Mouse (Mus musculus) kidney, adult 11 months (tissue): ENCODE measurements around the gene Fam171a2.
"Not testable (repeated sequence)": the region's sequence is repeated elsewhere in the genome, so short reads cannot be mapped to it uniquely, and the experiment has no call there.

Experiments
- DNase-seq: peaks from one replicate; pipeline ENCODE4 v3.0.0; 2022

The Fam171a2 gene

GRCm38 (mm10) chr11:102433866-102434265, 13.6 kb downstream of the Fam171a2 start:
- DNase-seq = no peak

DNA sequence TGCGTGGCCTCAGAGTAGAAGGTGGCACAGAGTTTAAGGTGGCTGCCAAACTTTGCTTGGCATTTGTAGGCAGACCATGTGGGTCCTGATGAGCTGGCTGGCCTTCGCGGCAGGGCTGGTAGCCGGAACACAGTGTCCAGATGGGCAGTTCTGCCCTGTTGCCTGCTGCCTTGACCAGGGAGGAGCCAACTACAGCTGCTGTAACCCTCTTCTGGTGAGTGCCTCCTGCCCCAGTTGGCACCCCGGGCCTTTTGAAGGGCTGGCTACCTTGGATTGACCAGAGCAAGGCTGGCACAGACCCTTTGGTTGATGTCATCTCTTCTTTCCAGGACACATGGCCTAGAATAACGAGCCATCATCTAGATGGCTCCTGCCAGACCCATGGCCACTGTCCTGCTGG, 14.6 kb downstream of the Fam171a2 start:
- peak; percentile 78 for DNase-seq

DNA sequence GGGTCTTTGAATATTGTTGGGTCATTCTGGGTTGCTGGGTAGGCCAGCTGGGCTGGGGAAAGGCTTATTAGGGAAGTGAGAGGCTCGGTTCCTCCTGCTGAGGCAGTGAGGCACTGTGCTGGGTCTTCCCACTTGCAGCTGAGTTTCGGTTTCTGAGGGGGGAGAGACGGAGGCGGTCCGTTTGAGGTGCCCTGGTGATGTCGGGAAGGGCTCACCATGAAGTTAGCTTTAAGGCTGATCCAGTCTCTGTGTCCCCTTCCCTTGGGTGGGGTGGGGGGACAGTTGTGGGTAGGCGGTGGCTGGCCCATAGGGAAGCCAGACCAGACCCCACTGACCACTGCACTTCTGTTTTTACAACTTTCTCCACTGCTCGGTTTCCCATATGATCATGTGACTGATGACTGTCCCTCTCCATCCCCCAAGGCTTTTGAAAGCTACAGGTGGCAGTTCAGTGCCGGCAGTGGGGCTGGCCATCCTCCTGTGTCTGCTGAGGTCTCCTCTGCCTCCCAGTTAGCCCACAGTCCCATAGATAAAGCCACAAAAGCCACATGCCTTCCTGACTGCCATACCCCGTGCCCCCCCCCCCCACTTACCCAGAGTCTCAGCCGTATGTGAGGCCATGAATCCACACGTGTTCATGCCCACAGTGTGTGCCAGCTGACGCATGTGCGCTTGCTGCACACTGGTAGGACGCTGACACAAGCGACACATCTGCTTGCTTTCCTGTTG, 15.2 kb downstream of the Fam171a2 start:
- DNase-seq = no peak

GRCm38 (mm10) chr11:102431728-102432114, 15.8 kb downstream of the Fam171a2 start:
- DNase-seq = no peak

GRCm38 (mm10) chr11:102431018-102431645, 16.4 kb downstream of the Fam171a2 start:
- DNase-seq = peak; percentile 77

GRCm38 (mm10) chr11:102430121-102431017, 17.1 kb downstream of the Fam171a2 start, which contains the start of gene Grn:
Grn (plus strand) TSS chr11:102430315.
- DNase-seq = peak; percentile 97

GRCm38 (mm10) chr11:102429551-102429950, 17.9 kb downstream of the Fam171a2 start:
- no peak for DNase-seq

GRCm38 (mm10) chr11:102428981-102429540, 18.4 kb downstream of the Fam171a2 start:
- DNase-seq = no peak

GRCm38 (mm10) chr11:102425555-102426316, 21.7 kb downstream of the Fam171a2 start:
- no peak for DNase-seq

- no peak for DNase-seq
These were observed 22.8 kb downstream of the Fam171a2 start for GRCm38 (mm10) chr11:102424666-102425065.

DNA sequence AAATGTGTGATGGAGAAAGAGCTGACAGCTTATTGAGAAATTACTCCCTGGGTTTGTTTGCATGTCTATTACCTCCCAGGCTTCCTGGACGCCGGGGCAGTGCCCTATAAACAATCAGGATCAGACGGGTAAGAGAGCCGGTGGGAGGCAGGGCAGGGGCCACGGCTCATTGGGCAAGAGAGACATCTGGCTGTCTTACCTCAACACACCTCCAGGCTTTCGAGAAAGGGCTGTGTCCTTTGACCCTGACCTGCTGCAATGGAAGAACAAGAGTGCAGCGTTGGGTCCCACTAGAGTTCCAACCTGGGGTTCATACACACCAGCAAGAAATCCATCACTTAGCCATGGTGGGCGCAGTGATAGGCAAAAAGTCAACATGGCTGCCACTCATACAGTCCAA, 25.9 kb downstream of the Fam171a2 start:
- DNase-seq = no peak

- DNase-seq = no peak
These were observed 28.6 kb downstream of the Fam171a2 start for GRCm38 (mm10) chr11:102418887-102419286.

DNA sequence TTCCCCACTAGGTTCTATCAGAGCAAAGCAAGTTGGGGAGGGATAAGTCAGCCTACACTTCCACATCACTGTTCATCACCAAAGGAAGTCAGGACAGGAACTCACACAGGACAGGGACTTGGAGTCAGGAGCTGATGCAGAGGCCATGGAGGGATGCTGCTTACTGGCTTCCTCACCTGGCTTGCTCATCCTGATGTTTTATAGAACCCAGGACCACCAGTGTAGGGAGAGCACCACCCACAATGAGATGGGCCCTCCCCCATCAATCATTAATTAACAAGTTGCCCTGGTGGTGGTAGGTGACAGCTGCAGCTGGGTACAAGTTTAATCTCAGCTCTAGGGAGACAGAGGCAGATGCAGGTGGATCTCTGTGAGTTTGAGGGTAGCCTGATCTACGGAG, 30.3 kb downstream of the Fam171a2 start:
- DNase-seq = no peak

- no peak for DNase-seq
These were observed 32.3 kb downstream of the Fam171a2 start for GRCm38 (mm10) chr11:102415034-102415802.

GRCm38 (mm10) chr11:102413059-102413458, 34.4 kb downstream of the Fam171a2 start:
- DNase-seq = no peak

GRCm38 (mm10) chr11:102411704-102412103, 35.8 kb downstream of the Fam171a2 start:
- peak; percentile 91 for DNase-seq

DNA sequence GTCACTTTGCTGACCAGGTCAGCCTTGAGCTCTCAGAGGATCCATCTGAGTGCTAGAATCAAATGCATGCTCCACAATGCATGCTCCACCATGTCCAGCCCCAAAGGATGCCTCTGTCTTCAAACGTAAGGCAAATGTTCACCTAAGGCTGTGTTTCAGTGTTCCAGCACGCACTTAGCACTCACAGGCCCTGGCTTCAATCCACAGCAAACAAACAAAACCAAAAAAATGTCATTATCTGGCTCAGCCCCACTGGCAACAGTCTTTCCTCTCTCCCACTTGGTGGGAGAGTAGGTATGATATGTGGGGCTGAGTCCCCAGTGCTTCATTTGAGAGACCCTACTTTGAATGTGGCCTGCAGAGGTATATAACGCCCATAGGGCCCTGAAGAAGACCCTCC, 36.4 kb downstream of the Fam171a2 start:
- no peak for DNase-seq

- not testable (repeated sequence) for DNase-seq
These were observed 37.1 kb downstream of the Fam171a2 start for GRCm38 (mm10) chr11:102410345-102410744.

DNA sequence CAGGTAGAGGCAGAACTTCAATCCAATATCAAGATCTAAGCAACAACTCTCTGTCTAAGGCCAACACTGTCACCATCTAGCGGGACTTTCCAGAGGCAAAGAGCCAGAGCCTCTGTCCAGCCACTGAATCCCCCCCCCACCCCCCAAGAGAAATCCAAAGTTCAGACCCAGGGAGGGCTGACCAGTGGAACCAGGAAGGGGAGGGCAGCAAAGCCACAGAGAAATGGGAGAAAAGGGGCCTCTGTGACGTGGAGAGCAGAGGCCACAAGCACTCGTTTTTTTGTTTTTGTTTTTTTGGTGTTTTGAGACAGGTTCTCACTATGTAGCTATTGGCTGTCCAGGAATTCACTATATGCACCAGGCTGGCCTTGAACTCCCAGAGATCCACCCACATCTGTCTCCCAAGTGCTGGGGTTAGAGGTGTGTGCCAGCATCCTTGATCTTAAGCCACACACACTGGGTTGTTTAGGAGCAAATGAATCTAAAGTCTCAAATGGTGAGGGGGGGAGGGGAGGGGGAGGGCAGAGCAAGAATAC, 37.6 kb downstream of the Fam171a2 start:
- DNase-seq = no peak

DNA sequence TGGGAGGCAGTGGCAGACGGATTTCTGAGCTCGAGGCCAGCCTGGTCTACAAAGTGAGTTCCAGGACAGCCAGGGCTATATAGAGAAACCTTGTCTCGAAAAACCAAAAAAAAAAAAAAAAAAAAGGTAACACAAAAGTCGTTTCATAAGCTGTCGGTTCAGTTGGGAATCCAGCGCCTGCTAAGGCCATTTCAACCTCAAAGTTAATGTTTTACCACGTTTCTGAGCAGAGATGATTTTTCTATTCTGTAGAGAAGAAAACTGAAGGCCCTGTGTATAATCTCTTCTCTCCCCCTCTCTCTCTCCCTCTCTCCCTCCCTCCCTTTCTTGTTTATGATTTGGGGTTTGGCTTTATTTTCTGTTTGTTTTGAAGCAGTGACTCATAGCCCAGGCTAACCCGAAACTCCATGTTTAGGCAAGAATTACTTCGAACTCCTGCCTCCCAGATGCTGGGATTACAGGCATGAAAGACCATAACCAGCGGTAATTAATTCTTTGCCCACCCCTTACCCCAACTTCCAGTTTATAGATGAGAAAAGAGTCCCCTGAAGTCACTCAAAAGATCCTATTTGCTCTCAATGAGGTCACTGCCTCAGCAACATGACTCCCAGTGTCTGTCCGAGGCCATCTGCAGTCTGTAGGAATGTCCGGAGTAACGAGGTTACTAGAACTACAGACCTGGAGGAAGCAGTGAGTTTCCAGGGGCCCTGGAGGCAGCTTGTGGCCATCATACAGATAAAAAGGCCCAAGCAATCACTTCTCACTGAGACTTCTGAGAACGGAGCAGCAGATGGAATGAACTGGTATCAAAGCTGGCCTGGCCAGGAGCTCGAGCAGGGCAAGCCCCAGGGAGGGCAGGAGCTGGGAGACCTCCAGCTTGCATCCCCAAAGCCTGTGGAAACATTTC, 38.3 kb downstream of the Fam171a2 start:
- peak; percentile 61 for DNase-seq
